Mouse (Mus musculus) heart, embryonic 11.5 days (tissue): ENCODE results near the gene Cnst. TPM values are rescaled to one million over a fixed set of nuclear protein-coding genes. Genes with fewer than 3 reads are reported as not detected.
A peak's percentile ranks its signal among the peaks of the same experiment; 100 is the strongest.

Source experiments
- ATAC-seq: fragments of 200-750 bp; cut with Nextera tagmentation; replicated peaks from 2 replicates; pipeline ENCODE4 v1.8.0; 2017; ENCODE audit warnings: moderate library complexity; ENCODE audit not compliant: insufficient number of reproducible peaks, low FRiP score, low TSS enrichment
- H3K27ac ChIP-seq: fragments of 300-500 bp; sonication (generic); 2 replicates; pipeline ENCODE4 v1.5.1; 2014; ENCODE audit warnings: mild to moderate bottlenecking, low read depth, low read length
- H3K27me3 ChIP-seq: fragments of 300-500 bp; sonication (generic); 2 replicates; pipeline ENCODE4 v1.6.1; 2014; ENCODE audit warnings: mild to moderate bottlenecking, low read length, mixed read lengths; ENCODE audit not compliant: control insufficient read depth, insufficient read depth
- H3K36me3 ChIP-seq: fragments of 300-500 bp; sonication (generic); 2 replicates; pipeline ENCODE4 v1.6.1; 2014; ENCODE audit warnings: mild to moderate bottlenecking, low read length, moderate library complexity, mixed read lengths; ENCODE audit not compliant: control insufficient read depth, insufficient read depth
- H3K4me1 ChIP-seq: fragments of 300-500 bp; sonication (generic); 2 replicates; pipeline ENCODE4 v1.6.1; 2014; ENCODE audit warnings: low read length; ENCODE audit not compliant: control insufficient read depth, insufficient read depth
- H3K4me2 ChIP-seq: fragments of 300-500 bp; sonication (generic); 2 replicates; pipeline ENCODE4 v1.6.1; 2014; ENCODE audit warnings: mild to moderate bottlenecking, moderate library complexity
- H3K4me3 ChIP-seq: fragments of 300-500 bp; sonication (generic); 2 replicates; pipeline ENCODE4 v1.5.1; 2014; ENCODE audit warnings: low read depth, low read length
- H3K9ac ChIP-seq: fragments of 300-500 bp; sonication (generic); 2 replicates; pipeline ENCODE4 v1.6.1; 2014; ENCODE audit warnings: mild to moderate bottlenecking, low read depth, low read length, moderate library complexity
- H3K9me3 ChIP-seq: fragments of 300-500 bp; sonication (generic); replicated peaks from 2 replicates; pipeline ENCODE4 v1.6.1; 2016; ENCODE audit warnings: low read length; ENCODE audit not compliant: control insufficient read depth
- WGBS: fragments of 180-500 bp; shearing (Covaris S2); extraction: QIAGEN DNeasy Blood & Tissue Kit; methylation state at CpG from one replicate; pipeline ENCODE4 v1.1.7; 2014; ENCODE audit not compliant: insufficient replicate concordance; 5-methylcytosine and 5-hydroxymethylcytosine counted together
- polyA plus RNA-seq: library from polyadenylated mRNA; unstranded; fragments of >200 nt; fragmentation: Nextera tagmentation; extraction: Ambion mirVana; gene quantifications from 2 replicates; pipeline ENCODE4 v1.2.1, GENCODE M21; 2014

Cnst gene
- polyA plus RNA-seq, 1 experiment from 2014 or later, result 13.2 TPM

DNA sequence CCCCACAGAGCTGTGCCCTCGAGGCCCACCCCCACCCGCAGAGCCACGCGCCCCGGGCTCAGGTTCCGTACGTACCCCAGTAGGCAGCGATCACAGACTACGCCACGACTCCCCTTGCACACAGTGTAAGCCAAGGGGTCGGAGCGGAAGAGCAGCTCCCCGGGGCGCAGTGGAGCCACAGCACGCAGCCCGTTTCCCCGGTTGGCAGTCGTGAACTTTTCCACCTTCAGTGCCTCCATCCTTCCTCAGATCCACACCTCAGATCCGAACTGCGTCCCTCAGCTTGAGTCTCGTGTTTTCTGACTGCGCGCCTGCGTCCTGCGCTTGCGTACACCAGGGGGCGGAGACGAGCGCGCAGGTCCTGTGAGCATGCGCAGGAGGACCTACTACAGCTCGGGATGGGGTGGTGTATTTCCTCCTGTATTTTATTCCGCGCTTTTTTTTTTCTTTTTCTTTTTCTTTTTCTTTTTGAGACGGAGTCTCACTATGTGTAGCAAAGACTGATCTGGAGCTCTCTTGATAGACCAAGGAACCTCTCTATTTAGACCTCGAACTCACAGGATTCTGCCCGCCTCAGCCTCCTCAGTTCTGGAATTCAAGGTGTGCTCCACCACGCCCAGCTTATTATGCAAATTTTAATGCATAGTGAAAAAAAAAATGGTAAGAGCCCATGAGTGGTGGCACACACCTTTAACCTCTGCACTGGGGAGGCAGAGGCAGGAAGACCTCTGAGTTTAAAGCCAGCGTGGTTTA lies 28.3 kb upstream of the Cnst start, which contains the start of gene Smyd3:
TSS of gene Smyd3 (minus strand) at position 329 of the 753 bp plus-strand sequence.
- H3K27ac ChIP-seq, result peak within 1 kb of the TSS; percentile 22; the same call in 1 of the 2 replicates

DNA sequence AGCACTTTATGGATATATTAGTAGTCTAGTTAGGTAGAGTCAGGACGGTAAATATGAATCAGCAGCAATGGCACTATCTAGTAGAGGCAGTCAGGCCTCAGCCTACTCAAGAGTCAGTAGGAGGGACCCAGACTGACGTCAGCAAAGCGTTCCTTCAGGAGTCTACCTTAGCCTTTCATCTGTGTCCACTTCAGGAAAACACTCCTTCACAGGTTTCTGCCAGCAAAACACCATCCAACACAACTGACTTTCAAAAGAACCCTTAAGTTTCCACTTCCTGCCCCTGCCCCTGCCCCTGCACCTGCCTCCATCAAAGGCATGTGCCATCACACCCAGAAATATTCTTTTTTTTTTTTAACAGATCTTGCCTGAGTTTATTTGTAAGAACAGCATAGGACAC lies 26.3 kb upstream of the Cnst start:
- Histone ChIP-seq H3K9me3 (no peaks in the 10 kb centered on the region), H3K4me1 (no peaks in the 10 kb centered on the region), H3K36me3 (no peaks in the 10 kb centered on the region), H3K9ac (no peak overlapping the region), H3K27me3 (no peaks in the 10 kb centered on the region), H3K4me3 (no peak overlapping the region), H3K4me2 (no peak overlapping the region), H3K27ac (no peak overlapping the region)
- WGBS, result 76% methylated on average over 3 of the region's 3 CpGs
- no peak for ATAC-seq

More for the DNA sequence above, 28.3 kb upstream of the Cnst start, which contains the start of gene Smyd3:
- no peaks in the 10 kb centered on the region for H3K9me3 ChIP-seq
- H3K4me1 ChIP-seq, result no peaks in the 10 kb centered on the region
- H3K36me3 ChIP-seq, result no peaks in the 10 kb centered on the region
- WGBS, result 6% methylated on average over 39 of the region's 39 CpGs
- H3K9ac ChIP-seq, result peak within 1 kb of the TSS; percentile 79
- H3K4me3 ChIP-seq, result peak within 1 kb of the TSS; percentile 88
- peak; percentile 85 for ATAC-seq
- peak within 1 kb of the TSS; percentile 99 for H3K4me2 ChIP-seq
- no peaks in the 10 kb centered on the region for H3K27me3 ChIP-seq

DNA sequence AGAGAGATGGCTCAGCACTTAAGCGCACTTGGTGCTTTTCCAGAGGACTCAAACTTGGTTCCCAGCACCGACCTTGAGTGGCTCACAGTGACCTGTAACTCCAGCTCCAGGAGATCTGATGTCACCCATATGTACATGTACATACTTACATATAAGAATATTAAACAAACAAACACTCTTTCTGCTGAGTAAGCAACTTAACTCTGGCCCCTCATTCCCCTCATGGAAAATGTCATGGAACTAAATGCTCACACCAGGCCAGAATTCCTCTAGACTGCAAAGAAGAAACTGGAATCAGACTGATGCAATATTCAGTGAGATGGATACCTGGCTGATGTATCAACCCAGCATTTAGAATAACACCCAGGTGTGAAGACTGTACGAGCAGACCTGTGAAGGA lies 7.1 kb upstream of the Cnst start:
- Histone ChIP-seq H3K36me3 (peaks cover 2% of the 10 kb centered on the region; the same call in 1 of the 2 replicates), H3K4me3 (no peak overlapping the region), H3K27ac (no peak overlapping the region), H3K4me1 (no peaks in the 10 kb centered on the region), H3K9me3 (no peaks in the 10 kb centered on the region), H3K9ac (no peak overlapping the region), H3K4me2 (no peak overlapping the region), H3K27me3 (no peaks in the 10 kb centered on the region)
- ATAC-seq, result no peak
- 90% methylated on average over 3 of the region's 3 CpGs for WGBS

DNA sequence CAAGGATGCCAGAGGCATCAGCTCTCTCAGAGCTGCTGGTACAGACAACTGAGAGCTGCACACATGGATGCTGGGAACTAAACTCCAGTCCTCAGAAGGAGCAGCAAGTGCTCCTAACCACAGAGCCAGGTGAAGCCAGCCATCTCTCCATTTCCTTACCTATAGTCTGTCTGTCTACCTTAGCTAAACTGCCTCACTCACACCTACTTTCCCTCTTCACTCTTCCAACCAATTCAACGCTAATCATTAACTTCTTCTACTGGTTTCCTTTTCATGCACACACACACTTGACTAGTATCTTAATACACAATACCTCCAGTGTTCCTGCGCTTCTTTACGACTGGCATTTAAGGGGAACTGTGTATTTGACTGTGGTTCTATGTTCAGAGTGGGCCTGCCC lies 6.3 kb upstream of the Cnst start:
- Histone ChIP-seq H3K27me3 (no peaks in the 10 kb centered on the region), H3K36me3 (peaks cover 2% of the 10 kb centered on the region; the same call in 1 of the 2 replicates), H3K27ac (no peak overlapping the region), H3K4me3 (no peak overlapping the region), H3K9ac (no peak overlapping the region), H3K9me3 (no peaks in the 10 kb centered on the region), H3K4me2 (no peak overlapping the region), H3K4me1 (no peaks in the 10 kb centered on the region; the same call in 1 of the 2 replicates)
- ATAC-seq, result no peak
- WGBS, result 92% methylated on average over 3 of the region's 3 CpGs

DNA sequence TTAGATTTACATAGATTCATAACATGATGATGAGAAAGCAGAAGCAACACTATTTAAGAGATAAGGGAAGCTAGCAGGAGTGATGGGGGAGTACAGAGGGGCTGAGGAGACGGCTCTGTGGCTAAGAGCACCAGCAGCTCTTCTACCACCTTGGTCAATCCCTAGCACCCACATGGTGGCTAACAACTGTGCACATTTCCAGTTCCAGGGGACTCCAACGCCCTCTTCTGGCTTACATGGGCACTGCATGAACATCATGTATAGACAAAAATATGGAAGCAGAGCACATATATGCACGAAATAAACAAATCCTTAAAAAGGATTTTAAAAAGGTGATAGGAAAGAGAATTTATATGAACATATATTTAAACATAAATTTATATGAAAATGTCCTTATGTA lies 4.7 kb upstream of the Cnst start:
- no peaks in the 10 kb centered on the region for H3K9me3 ChIP-seq
- H3K36me3 ChIP-seq, result peaks cover 2% of the 10 kb centered on the region; the same call in 1 of the 2 replicates
- no peak overlapping the region for H3K9ac ChIP-seq
- peaks cover 6% of the 10 kb centered on the region for H3K4me1 ChIP-seq
- no peak overlapping the region for H3K4me3 ChIP-seq
- no peak overlapping the region for H3K4me2 ChIP-seq
- H3K27me3 ChIP-seq, result no peaks in the 10 kb centered on the region
- no peak for ATAC-seq
- 59% methylated on average over 3 of the region's 3 CpGs for WGBS
- H3K27ac ChIP-seq, result no peak overlapping the region

DNA sequence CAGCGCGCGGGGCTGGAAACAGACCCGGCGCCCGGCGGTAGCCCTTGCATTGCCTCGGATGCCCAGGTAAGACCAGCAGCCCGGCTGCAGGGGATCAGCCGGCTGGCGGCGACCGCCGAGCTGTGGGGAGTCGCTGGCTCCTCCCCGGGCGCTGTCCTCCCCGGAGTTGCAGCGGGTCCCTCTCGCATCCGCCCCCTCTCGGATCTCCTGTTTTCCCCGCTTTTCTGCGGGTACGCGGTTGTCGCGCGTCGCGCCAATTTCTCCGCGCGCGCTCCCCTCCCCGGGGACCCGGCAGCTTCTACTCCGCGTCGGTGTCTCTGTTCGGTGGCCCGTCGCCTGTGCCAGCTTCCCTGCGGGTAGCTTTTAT lies 364 bp downstream of the Cnst start:
- ATAC-seq, result peak; percentile 78
- H3K4me2 ChIP-seq, result peak overlapping the region; percentile 84
- WGBS, result under 1% methylated on average over 44 of the region's 44 CpGs

DNA sequence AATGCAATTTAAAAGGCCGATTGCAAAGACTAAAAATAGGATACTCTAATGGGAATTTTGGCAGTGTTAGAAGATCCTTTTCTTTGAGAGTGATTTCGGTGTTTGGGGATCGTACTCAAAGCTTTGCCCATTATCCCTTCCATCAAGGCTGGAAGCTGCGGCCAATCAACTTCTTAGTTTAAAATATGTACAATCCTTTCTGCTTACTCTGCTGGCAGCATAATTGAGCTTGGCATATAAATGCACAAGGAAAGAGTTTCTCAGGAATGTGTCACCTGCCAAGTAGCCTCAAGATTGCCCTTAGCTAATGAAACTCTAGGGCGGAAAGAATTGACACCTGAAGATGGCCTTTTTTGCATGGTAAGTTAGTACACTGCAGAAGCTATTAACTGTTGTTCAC lies 1.0 kb downstream of the Cnst start:
- H3K27ac ChIP-seq, result no peak overlapping the region

More for the DNA sequence above, 364 bp downstream of the Cnst start:
- Histone ChIP-seq H3K9ac (peak overlapping the region; percentile 75), H3K4me3 (peak overlapping the region; percentile 75), H3K27me3 (no peaks in the 10 kb centered on the region), H3K4me1 (peaks cover 12% of the 10 kb centered on the region), H3K27ac (peak overlapping the region; percentile 89), H3K36me3 (no peaks in the 10 kb centered on the region), H3K9me3 (no peaks in the 10 kb centered on the region)

DNA sequence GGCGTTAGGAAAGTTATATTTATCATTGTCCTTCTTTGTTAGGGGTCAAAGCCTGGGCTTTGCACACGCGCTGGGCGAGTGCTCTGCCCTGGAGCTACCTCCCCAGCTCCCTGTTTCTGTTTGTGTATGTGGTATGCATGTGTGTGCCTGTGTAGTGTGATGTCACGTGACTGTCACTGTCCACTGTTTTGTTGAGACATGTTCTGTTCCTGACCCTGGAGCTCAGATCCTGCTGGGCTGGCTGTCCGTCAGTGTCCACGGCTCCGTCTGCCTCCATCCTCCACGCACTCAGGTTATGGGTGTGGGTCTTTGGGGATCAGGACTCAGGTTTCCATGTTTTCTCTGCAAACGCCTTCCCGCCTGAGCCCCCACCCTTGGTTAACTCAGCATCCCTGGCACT lies 2.0 kb downstream of the Cnst start:
- peaks cover 17% of the 10 kb centered on the region for H3K4me1 ChIP-seq
- no peak for ATAC-seq
- no peak overlapping the region for H3K9ac ChIP-seq
- peak overlapping the region; percentile 8; the same call in 1 of the 2 replicates for H3K4me3 ChIP-seq
- no peaks in the 10 kb centered on the region for H3K36me3 ChIP-seq
- WGBS, result 69% methylated on average over 11 of the region's 11 CpGs
- no peaks in the 10 kb centered on the region for H3K9me3 ChIP-seq
- H3K27ac ChIP-seq, result 0 out of 2 replicates have a peak overlapping the region, but pooled peaks have one; percentile 15
- H3K27me3 ChIP-seq, result no peaks in the 10 kb centered on the region
- peak overlapping the region; percentile 84 for H3K4me2 ChIP-seq

More for the DNA sequence above, 1.0 kb downstream of the Cnst start:
- H3K36me3 ChIP-seq, result no peaks in the 10 kb centered on the region
- peak overlapping the region; percentile 84 for H3K4me2 ChIP-seq
- no peaks in the 10 kb centered on the region for H3K9me3 ChIP-seq
- peaks cover 12% of the 10 kb centered on the region for H3K4me1 ChIP-seq
- H3K27me3 ChIP-seq, result no peaks in the 10 kb centered on the region
- WGBS, result 24% methylated on average over 5 of the region's 5 CpGs
- H3K9ac ChIP-seq, result peak overlapping the region; percentile 75
- ATAC-seq, result no peak
- H3K4me3 ChIP-seq, result peak overlapping the region; percentile 75
